Comparison of ENCODE assay signal across 13 mouse cellular contexts in the genomic region with DNA sequence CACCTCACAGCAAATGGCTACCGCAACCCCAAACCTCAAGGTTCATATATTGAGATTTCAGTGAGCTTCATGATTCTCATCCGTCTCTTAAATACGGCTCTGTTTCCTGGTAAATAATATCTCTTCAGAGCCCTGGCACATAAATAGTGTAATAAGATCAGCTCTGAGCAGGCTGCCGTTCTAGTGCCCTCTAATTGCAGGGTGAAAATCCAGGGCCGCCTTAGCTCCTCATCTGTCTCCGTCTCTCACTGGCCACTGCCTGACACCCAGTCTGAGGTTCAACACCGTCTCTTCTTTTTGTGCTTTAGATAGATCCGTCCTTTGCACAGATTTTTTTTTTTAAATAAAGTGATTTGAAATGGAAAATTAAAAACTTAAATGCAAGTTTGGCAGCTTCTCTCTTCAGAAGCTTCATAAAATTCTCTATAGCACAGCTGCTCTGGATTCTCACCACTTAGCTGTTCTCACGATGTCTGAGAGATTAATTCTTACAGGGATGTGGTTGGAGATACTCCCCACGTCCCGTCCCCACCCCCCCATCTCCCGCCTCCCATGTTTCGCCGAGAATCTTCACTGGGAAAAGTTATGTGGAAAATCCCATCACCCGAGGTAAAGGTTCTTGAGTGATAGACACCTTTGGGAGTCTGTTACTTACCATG.
A peak's percentile ranks its signal among the peaks of the same experiment; 100 is the strongest.
DNase-seq lines count a peak whose midpoint lies in the region; ATAC-seq and TF ChIP-seq lines count a peak whose summit lies in the region.
"Had no signal": no experiment of that assay in that cellular context is flagged by ENCODE, and none has a peak within 500 bp of the region (broad histone marks: within the 10 kb centered on the region; RNA-seq: fewer than 3 reads in every experiment).

No protein-coding gene starts in this region.

- H3K4me3 ChIP-seq in embryonic facial prominence, embryonic 11.5 days (ENCODE audit: low read depth, low read length) = no peak overlapping the region
- H3K4me3 ChIP-seq in embryonic facial prominence, embryonic 10.5 days = no peak overlapping the region
- no peak overlapping the region for H3K4me3 ChIP-seq in hindbrain, embryonic 10.5 days
- H3K4me3 ChIP-seq in hindbrain, embryonic 11.5 days (ENCODE audit: low read depth, low read length) = no peak overlapping the region
- no peak overlapping the region for H3K4me3 ChIP-seq in lung, postnatal 0 days (ENCODE audit: low read depth, low read length)
- H3K4me3 ChIP-seq: hindbrain, embryonic 13.5 days had no signal

- H3K27ac ChIP-seq in embryonic facial prominence, embryonic 11.5 days (replicated peaks; ENCODE audit: low read depth, low read length) = no peak overlapping the region
- no peak overlapping the region for H3K27ac ChIP-seq in embryonic facial prominence, embryonic 10.5 days (replicated peaks)
- H3K27ac ChIP-seq in hindbrain, embryonic 10.5 days = 0 out of 2 replicates have a peak overlapping the region, but pooled peaks have one; percentile 16
- H3K27ac ChIP-seq in hindbrain, embryonic 11.5 days (ENCODE audit: low read depth, low read length) = no peak overlapping the region
- H3K27ac ChIP-seq in lung, postnatal 0 days (ENCODE audit: low read length) = peak overlapping the region; percentile 84
- H3K27ac ChIP-seq: hindbrain, embryonic 13.5 days had no signal

- H3K27me3 ChIP-seq in embryonic facial prominence, embryonic 11.5 days (ENCODE audit: control insufficient read depth, insufficient read depth, low read length) = no peaks in the 10 kb centered on the region
- H3K27me3 ChIP-seq in embryonic facial prominence, embryonic 10.5 days (replicated peaks; ENCODE audit: low read depth, poor library complexity, severe bottlenecking) = no peaks in the 10 kb centered on the region
- H3K27me3 ChIP-seq in hindbrain, embryonic 10.5 days (ENCODE audit: insufficient read depth, poor library complexity, severe bottlenecking) = no peaks in the 10 kb centered on the region
- no peaks in the 10 kb centered on the region for H3K27me3 ChIP-seq in hindbrain, embryonic 11.5 days (ENCODE audit: control insufficient read depth, insufficient read depth, low read length)
- H3K27me3 ChIP-seq in lung, postnatal 0 days (replicated peaks; ENCODE audit: insufficient read depth, low read length) = no peaks in the 10 kb centered on the region
- H3K27me3 ChIP-seq: hindbrain, embryonic 13.5 days had no signal

- WGBS in embryonic facial prominence, embryonic 11.5 days = 63% methylated on average over 15 of the region's 15 CpGs
- 70% methylated on average over 15 of the region's 15 CpGs for WGBS in embryonic facial prominence, embryonic 10.5 days
- WGBS in hindbrain, embryonic 10.5 days = 81% methylated on average over 15 of the region's 15 CpGs
- 79% methylated on average over 15 of the region's 15 CpGs for WGBS in hindbrain, embryonic 11.5 days
- 42% methylated on average over 15 of the region's 15 CpGs for WGBS in lung, postnatal 0 days

- no peak for DNase-seq in embryonic facial prominence, embryonic 11.5 days (ENCODE audit: low spot score)
- no peak for DNase-seq in embryonic facial prominence, embryonic 10.5 days (ENCODE audit: low spot score)
- DNase-seq in hindbrain, embryonic 10.5 days (ENCODE audit: low spot score) = no peak
- DNase-seq in hindbrain, embryonic 11.5 days (ENCODE audit: low spot score) = no peak
- peak; percentile 17 for DNase-seq in lung, postnatal 0 days (ENCODE audit: low spot score)
- no peak for DNase-seq in lung, postnatal 10 days
- no peak for DNase-seq in right cerebral cortex, adult 18-20 months
- DNase-seq in spleen, postnatal 14 days (ENCODE audit: low spot score in 2 of 2) = no peak
- DNase-seq: thymus, adult 18-20 months had no signal

- no peak for TF ChIP-seq CTCF in lung, postnatal 0 days (IDR thresholded peaks at IDR 0.05)

- no peak for TF ChIP-seq EP300 in lung, postnatal 0 days (IDR thresholded peaks at IDR 0.05)

- ATAC-seq in embryonic facial prominence, embryonic 11.5 days (replicated peaks; ENCODE audit: insufficient number of reproducible peaks, low FRiP score, low TSS enrichment, low read depth) = 0 out of 2 replicates have a peak, but pooled peaks have one; percentile 19
- no peak for ATAC-seq in hindbrain, embryonic 11.5 days (ENCODE audit: low FRiP score)
- 0 out of 2 replicates have a peak, but pooled peaks have one; percentile 31 for ATAC-seq in lung, postnatal 0 days
- ATAC-seq: activated CD4-positive, CD25-positive, alpha-beta regulatory T cell, adult 4 months; forebrain, embryonic 14.5 days had no signal

- H3K4me2 ChIP-seq in embryonic facial prominence, embryonic 11.5 days (ENCODE audit: low read depth, low read length) = no peak overlapping the region
- H3K4me2 ChIP-seq in hindbrain, embryonic 11.5 days (replicated peaks; ENCODE audit: low read depth, low read length) = no peak overlapping the region
- H3K4me2 ChIP-seq in lung, postnatal 0 days (replicated peaks; ENCODE audit: low read depth, low read length) = peak overlapping the region; percentile 32; the same call in 1 of the 2 replicates
- H3K4me2 ChIP-seq: hindbrain, embryonic 13.5 days; liver, embryonic 11.5 days had no signal

- H3K9me3 ChIP-seq in embryonic facial prominence, embryonic 11.5 days (replicated peaks; ENCODE audit: control insufficient read depth, low read length) = no peaks in the 10 kb centered on the region
- H3K9me3 ChIP-seq in embryonic facial prominence, embryonic 10.5 days = no peaks in the 10 kb centered on the region
- no peaks in the 10 kb centered on the region for H3K9me3 ChIP-seq in hindbrain, embryonic 10.5 days
- H3K9me3 ChIP-seq in hindbrain, embryonic 11.5 days (ENCODE audit: control insufficient read depth, low read length) = no peaks in the 10 kb centered on the region
- H3K9me3 ChIP-seq in lung, postnatal 0 days (ENCODE audit: low read length) = no peaks in the 10 kb centered on the region
- H3K9me3 ChIP-seq: hindbrain, embryonic 13.5 days had no signal

- H3K4me1 ChIP-seq in embryonic facial prominence, embryonic 11.5 days (ENCODE audit: control insufficient read depth, insufficient read depth, low read length) = peaks cover 3% of the 10 kb centered on the region; the same call in 1 of the 2 replicates
- H3K4me1 ChIP-seq in embryonic facial prominence, embryonic 10.5 days = peaks cover 57% of the 10 kb centered on the region
- peaks cover 54% of the 10 kb centered on the region for H3K4me1 ChIP-seq in hindbrain, embryonic 10.5 days (replicated peaks)
- peaks cover 3% of the 10 kb centered on the region; the same call in 1 of the 2 replicates for H3K4me1 ChIP-seq in hindbrain, embryonic 11.5 days (replicated peaks; ENCODE audit: control insufficient read depth, insufficient read depth, low read length)
- peaks cover 27% of the 10 kb centered on the region; the same call in 1 of the 2 replicates for H3K4me1 ChIP-seq in lung, postnatal 0 days (ENCODE audit: insufficient read depth, low read depth, low read length)

- H3K9ac ChIP-seq in embryonic facial prominence, embryonic 11.5 days (replicated peaks; ENCODE audit: low read length) = no peak overlapping the region
- H3K9ac ChIP-seq in hindbrain, embryonic 11.5 days (ENCODE audit: low read depth, low read length) = no peak overlapping the region
- H3K9ac ChIP-seq in lung, postnatal 0 days (replicated peaks; ENCODE audit: low read depth) = no peak overlapping the region
- H3K9ac ChIP-seq: hindbrain, embryonic 13.5 days had no signal

- no peaks in the 10 kb centered on the region for H3K36me3 ChIP-seq in embryonic facial prominence, embryonic 11.5 days (replicated peaks; ENCODE audit: control insufficient read depth, insufficient read depth, low read depth, low read length)
- no peaks in the 10 kb centered on the region; the same call in 1 of the 2 replicates for H3K36me3 ChIP-seq in embryonic facial prominence, embryonic 10.5 days (replicated peaks)
- H3K36me3 ChIP-seq in hindbrain, embryonic 10.5 days = no peaks in the 10 kb centered on the region
- no peaks in the 10 kb centered on the region for H3K36me3 ChIP-seq in hindbrain, embryonic 11.5 days (ENCODE audit: control insufficient read depth, insufficient read depth, low read length)
- H3K36me3 ChIP-seq in lung, postnatal 0 days (ENCODE audit: insufficient read depth, low read length) = no peaks in the 10 kb centered on the region
- H3K36me3 ChIP-seq: hindbrain, embryonic 13.5 days had no signal

Comparison
In these comparisons a context has a peak if more than half of its experiments do, and no peak if none do; other contexts are left out.
1. H3K27ac ChIP-seq: peak in hindbrain, embryonic 10.5 days (single experiment) and lung, postnatal 0 days (single experiment); none in embryonic facial prominence, embryonic 11.5 days (single experiment), embryonic facial prominence, embryonic 10.5 days (single experiment) and hindbrain, embryonic 11.5 days (single experiment).